Mouse (Mus musculus) cerebellum, adult 11-12 months (tissue): ENCODE measurements around the gene Adad2.

ENCODE experiments used
- DNase-seq: peaks from one replicate; pipeline ENCODE4 v3.0.0; 2022

Gene Adad2

DNA sequence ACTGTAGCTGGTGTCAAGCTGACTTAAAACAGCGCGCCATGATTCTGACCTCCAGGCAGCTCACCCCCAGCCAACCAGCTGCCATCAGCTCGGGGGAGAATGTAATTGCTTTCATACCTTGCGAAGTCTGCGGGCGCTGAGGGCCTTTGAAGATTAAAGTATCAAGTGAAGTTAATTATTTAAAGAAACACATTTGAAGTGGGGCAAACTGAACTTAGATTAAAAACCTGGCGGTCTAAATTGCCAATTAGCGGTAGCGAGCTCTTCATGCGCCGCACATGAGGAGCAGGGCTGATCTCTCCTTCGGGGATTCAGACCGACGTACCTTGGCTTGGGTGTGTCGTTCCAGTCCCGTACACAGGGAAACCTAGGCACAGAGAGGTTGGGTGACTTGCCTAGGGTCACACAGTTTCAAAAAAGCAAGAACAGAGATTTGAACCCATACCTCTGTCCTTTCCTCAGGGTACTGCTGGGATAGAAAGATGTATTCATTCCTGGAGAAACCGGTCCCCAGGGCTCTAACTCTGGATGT lies 31.9 kb downstream of the Adad2 start:
- DNase-seq = no peak

- no peak for DNase-seq
These were observed 32.5 kb downstream of the Adad2 start for GRCm38 (mm10) chr8:119644981-119645597.

GRCm38 (mm10) chr8:119646197-119646596 lies 33.6 kb downstream of the Adad2 start:
- DNase-seq = no peak

GRCm38 (mm10) chr8:119646846-119647245 lies 34.3 kb downstream of the Adad2 start:
- DNase-seq = no peak

GRCm38 (mm10) chr8:119651324-119651723 lies 38.8 kb downstream of the Adad2 start:
- DNase-seq = no peak

DNA sequence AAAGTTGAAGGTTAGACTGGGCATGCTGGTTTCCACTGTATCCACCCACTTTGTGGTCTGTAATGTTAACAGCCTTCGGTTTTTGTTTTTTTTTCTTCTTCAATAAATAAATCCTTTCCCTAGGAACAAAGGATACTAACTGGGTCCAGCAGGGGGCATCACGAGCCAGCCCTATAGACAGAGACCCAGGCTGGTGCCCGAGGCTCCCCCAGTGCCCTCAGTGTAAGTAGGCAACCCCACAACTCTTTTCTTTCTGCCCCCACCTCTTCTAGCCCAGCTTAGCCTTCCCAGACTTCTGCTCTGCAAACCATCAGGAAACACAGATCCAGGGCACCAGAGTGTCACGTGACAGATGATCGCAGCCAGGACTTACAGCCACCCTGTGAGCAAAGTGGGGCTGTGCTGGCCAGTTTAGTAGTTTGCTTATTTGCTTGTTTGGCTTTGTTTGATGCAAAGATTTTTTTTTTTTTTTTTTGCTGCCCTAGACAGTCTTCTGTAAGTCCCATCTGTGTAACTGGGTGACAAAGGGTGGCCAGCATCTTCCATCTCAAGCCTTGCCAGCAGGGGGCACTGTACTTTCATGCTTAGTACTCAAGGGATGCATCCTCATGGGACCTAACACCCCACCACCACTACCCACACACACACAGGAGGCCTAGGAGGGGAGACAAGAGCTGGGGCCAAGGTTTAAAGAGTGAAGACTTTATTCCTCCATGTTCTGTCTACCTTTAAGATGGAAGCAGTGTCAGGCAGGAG lies 44.3 kb downstream of the Adad2 start:
- DNase-seq = no peak

DNA sequence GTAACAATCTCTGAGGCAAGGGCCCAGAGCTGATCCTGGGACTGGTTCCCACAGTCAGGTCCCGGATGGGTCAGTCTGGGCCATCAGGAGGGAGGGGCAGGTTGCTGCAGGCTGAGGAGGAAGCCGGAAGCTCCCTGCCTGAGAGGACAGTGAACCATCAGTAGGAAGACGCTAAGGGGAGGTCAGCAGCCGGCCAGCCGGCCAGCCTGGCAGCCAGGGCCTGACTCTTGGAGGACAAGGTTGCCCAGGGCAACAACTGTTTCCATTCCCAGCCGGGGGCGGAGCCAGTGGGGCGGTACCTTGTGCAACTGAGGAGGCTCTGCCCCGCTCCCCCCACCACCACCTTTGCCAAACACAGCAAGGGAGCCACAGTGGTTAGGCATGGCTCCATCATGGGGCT lies 48.5 kb downstream of the Adad2 start:
- peak; percentile 36 for DNase-seq

- no peak for DNase-seq
These were observed 49.3 kb downstream of the Adad2 start for GRCm38 (mm10) chr8:119661892-119662291.

GRCm38 (mm10) chr8:119663440-119663839 lies 50.9 kb downstream of the Adad2 start:
- no peak for DNase-seq

- DNase-seq = no peak
These were observed 52.7 kb downstream of the Adad2 start for GRCm38 (mm10) chr8:119665270-119665669.
